Mouse (Mus musculus): ENCODE data around the gene Smug1.
A peak's percentile ranks its signal among the peaks of the same experiment; 100 is the strongest.

DNA sequence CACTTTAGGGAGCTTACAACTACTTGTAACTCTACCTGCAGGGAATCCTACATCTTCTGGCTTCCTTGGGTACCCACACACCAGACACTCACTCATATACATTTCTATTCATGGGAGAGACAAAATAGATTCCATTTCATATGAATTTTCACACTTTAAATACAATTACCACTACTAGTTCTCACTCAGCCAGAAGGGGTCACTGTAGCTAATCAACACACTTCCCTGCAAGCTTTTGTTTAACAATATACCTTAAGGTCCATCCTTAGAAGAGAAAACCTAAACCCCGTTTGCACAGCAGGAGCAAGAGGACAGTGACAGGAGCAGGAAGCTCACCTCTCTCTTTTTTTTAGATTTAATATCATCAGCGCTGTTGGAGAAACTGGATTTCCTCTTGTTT, 38.3 kb upstream of the Smug1 start:
- TF ChIP-seq CTCF (conservative IDR thresholded peaks at IDR 0.05; ENCODE audit: low read length) = 0 out of 2 replicates have a peak, but pooled peaks have one; percentile 5
- TF ChIP-seq POU5F1 (IDR thresholded peaks at IDR 0.05; ENCODE audit: borderline replicate concordance, low read length) = no peak
